Mouse (Mus musculus) testis, adult 2 months (tissue): Measurements from ENCODE around the gene Iqgap2.

Experiments
- CTCF ChIP-seq: fragments of 200-500 bp; IDR thresholded peaks from 2 replicates; pipeline ENCODE4 v1.5.1; 2012; ENCODE audit warnings: low read depth, mild to moderate bottlenecking, inconsistent platforms, low read length, moderate library complexity; ENCODE audit not compliant: control insufficient read depth, insufficient read depth, insufficient replicate concordance
- POLR2A ChIP-seq: fragments of 200-500 bp; IDR thresholded peaks from 2 replicates; pipeline ENCODE4 v1.6.1; 2012; ENCODE audit warnings: low read depth, mild to moderate bottlenecking, inconsistent platforms, low read length, moderate library complexity; ENCODE audit not compliant: control insufficient read depth

GRCm38 (mm10) chr13:95714271-95714975, 177.3 kb downstream of the Iqgap2 start:
- no peak for TF ChIP-seq CTCF
- TF ChIP-seq POLR2A, result no peak
